Mouse (Mus musculus) thymus, postnatal 10 days (tissue): ENCODE measurements around the gene AA986860.
A peak's percentile ranks its signal among the peaks of the same experiment; 100 is the strongest.

Experiments used
- DNase-seq, 2 experiments: peaks; one replicate each; pipeline ENCODE4 v3.0.0; 2021; ENCODE audit warnings: low spot score in 2 of 2

The AA986860 gene

DNA sequence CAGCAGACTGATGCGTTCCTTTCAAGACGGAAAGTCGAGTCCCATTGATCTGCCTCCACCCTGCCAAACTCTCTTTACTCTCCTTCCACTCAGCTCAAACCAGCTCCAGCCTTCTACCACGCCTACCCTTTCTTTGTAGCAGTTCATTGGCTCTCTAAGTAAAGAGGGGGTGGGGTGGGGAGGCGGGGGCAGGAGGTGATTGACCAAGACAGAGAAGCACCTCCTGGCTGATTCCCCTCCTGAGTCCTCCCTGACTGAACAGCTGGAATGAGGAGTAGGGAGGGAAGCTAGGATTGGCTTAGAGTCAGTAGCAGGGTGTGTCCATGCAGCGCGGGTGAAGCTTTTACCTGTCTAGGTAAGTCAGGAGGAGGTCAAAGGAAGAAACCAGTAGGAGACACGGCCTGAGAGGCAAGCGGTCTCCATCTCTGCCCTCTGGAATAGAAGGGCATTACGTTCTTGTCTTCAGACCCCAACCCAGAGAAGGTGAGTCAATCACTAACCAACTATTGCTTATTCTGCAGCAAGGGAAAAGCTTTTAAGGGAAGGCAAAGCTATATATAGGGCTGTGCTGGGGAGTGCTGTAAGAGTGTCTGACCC is at the start of gene AA986860:
TSS of gene AA986860 (plus strand) at position 236 of the 597 bp plus-strand sequence.
- DNase-seq, result no peak

DNA sequence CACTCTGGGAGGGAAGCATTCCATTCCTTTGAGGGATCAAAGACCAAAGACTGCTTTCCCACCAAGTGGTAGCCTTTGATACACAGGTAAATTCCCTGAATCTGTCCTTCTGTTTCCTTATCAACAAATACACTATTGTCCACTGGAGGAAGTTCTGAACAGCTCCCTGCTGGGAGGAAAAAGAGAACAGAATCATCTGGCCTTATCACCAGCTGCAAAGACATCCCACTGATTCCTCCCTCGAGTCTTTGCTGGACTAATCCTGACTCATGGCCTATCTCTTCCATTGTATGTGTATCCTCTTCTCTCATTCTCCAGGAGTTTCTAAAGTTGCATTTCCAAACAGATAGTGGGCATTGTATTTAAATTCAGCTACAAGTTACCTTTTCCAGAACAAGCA is 47.9 kb upstream of the AA986860 start:
- no peak for DNase-seq

DNA sequence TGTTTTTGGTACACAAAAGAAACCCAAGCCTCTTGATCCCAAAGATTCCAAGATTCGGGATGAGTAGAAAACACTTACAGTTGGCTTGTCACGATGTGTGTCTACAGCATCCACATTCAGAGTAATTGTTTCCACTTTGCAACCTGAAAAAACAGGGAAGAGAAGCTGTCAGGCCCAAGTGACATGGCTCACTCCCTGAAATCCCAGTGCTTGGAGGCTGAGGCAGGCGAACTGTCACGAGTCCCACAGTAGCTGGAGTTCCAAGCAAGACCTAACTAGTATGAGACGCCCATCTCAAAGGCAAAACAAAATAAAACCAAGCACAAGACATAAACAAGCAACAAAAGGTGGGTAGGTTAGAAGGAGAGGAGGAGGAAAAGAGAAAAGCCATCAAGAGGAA is 33.2 kb upstream of the AA986860 start:
- no peak for DNase-seq

DNA sequence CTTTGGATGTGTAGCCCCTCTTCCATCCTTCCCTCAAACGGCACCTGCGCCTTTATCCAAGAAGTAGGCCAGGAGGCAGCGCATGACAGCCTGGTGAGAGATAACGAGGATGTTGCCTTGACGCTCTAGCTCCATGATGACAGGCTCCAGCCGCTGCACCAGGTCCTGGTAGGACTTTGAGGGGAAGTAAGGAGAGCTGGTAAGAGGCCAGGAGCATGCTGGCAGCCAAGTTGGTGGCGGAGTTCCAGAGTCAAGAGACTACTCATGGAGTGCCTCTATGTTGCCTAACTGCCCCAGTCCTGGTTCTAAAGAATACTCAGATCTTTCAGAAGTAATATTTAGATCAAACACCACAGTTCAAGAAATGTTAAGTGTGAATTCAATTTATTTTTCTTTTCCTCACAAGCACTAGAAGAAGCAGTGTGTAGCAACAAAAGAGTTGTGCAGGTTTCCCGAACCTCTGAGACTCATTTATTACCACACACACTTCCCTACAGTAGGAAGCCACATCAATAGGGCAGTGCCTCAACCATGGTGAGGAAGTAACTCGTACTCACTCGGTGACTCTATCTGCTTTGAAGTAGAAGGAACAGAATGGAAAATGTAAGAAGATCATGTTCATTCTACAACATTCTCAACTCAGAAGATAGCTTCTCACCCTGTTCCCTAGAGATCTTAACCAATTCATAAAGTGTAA is 31.7 kb upstream of the AA986860 start:
- DNase-seq, result peak in 1 of 2 experiments; percentile 24

DNA sequence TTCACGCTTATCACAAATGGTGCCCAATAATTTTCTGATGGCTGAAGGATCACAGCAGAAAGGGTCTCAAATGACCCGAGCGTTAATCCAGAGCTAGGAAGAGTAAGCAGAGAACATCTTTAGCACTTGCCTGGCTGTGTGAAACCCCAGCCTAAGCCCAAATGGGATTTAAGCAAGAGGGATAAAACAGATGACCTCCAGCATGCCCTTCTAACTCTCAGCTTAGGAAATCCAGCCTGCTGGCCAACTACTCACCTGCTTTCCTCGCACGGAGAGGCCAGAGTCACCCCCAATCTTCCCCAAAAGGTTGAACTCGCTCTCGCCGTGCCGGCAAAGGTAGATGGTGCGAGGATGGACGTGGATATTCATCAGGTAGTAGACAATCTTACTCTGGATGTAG is 29.8 kb upstream of the AA986860 start:
- DNase-seq, result no peak

DNA sequence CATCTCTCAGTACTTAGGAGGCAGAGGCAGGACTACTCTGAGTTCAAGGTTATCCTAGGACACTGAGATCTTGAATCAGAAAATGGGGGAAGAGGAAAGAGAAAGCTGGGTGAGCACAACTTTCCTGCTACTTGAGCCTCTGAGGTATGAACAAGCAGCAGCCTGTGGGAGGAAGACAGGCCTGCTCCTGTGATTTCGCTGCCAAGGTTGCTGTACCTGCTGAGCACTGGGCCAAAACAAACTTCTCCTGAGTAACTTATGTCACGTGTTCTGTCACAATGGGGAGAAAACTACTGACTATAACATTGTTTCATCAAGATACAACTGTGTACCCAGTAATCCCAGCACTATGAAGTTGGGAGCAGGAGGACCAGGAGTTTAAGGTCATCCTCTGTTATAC is 28.2 kb upstream of the AA986860 start:
- DNase-seq, result no peak

DNA sequence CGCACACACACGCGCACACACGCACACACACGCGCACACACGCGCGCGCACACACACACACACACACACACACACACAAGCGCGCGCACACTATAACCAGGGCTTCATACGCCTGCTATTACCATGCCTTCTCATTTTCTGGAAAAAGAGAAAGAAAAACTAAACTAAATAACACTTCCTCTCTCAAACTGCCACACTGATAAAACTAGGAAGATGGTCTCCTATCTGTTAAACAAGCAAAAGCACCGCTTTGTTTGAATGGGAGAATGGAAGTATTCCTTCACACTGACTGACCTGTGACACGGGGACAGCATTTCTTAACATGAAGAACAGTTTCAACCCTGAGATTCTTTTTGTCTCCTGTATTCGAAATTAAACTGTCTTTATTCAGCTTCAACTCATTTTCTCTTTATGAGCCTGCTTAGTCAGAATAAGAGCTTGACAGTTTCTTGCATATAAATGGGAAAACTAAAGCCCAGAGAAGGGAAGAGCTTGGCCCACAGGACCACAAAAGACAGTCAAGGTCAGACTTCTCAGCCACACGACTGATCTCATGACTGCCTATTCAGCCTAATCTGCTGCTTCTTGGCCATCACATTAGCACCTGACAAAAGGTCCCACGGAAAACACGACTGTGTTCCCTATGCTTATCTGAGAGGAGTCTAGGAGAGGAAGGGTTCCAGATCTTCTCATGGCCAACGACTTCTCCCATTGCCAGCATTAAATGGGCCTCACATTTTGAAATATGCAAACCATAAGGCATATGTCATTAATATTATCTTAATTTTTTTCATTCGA is 21.3 kb upstream of the AA986860 start:
- no peak for DNase-seq

DNA sequence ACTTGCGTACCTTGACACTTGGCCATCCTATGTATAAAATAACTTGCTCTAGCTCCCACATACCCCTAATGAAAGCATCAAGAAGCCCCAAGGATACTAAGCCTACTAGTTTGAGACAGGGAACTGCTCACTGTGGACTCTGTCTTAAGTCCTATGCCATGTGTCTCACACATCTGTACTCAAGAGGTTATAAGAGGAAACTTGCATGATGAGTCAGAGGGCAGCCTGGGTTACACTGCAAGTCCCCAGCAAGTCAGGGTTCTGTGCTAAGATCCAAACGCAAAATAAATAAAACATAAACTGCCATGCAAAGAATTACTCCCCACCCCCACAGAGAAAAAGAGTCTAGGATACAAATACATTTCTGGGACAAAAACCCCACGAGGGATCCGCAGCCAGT is 17.7 kb upstream of the AA986860 start:
- no peak for DNase-seq

DNA sequence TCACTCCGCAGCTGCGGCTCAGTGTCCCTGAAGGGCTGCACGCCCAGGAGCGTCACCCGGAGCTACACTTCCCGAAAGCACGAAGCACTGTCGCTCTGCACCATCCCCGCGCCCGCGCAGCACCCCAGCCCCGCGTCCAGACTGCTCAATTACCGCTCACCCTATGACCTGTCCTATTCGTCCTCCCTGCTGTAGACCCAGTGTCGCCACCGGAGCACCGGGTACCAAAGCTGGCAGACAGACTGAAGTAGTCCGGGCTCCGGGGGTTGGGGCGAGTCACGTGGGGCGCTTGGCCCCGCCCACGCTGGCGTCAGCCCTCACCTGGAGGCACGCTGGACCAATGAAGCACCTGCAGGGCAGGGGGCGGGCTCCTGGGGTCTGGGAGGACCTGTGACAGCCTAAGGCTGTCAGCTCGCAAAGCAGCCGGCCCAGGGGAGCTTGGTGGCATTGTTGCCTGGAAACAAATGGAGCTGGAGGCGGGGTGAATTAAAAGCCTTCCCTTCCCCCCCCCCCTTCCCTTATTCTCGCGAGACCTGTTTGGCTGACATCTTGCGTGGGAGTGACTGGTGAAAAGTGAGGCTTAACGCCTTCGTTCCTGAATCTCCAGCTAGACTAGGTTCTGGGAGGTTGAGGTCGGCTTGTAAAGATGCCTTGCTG is 16.1 kb upstream of the AA986860 start, which contains the start of gene Gm29427:
TSS of gene Gm29427 (minus strand) at position 239 of the 657 bp plus-strand sequence.
- DNase-seq, result peak; percentile 95 to 97

DNA sequence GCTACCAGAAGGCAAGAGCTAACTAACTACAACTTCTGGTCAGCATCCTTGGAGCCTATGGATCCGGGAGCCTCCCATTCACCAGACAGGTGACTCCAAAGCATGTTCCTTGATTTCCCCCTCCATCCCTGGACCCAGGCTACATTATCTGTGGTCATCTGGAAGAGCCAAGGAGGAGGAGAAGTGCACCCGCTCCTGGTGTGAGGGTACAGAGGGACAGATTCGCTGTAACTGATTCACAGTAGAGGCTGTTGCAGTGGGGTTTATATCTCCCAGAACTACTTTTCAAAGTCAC is 15.6 kb upstream of the AA986860 start:
- DNase-seq, result no peak

DNA sequence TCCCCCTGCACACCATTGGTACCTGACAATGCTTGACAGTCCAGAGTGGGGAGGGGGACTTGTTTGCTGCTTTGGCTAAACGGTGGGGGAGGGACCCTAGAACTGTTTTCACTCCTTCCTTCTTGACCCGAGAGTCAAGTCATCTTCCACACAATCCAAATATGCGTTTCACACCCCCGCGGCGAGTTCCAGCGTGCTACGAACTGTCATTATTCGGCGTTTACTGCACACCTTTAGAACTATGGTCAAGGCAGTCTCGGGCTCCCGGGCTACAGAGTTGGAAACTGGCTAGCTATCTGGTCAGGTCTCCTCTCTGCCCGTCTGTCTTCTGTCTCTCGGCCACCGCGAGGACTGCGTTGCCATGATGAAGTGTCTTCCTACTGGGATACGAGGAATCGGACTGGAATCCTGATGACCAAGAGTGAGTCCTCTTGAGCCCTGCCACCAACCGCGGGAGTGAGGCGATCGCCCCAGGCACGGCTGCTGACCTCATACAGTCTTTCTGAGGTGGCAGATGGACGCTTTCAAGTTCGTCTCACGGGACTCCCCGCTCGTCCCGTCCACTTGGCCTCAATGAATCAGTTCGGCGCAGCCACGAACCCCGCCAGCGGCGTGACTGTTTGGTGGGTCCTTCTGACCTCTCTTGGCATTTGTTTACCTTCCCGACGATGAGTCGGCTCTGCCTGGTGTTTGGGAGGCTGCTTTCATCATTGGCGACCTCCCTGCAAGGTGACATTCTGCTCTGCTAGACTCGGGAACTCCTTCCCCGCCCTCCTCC is 15.1 kb upstream of the AA986860 start:
- peak; percentile 22 to 26 for DNase-seq

DNA sequence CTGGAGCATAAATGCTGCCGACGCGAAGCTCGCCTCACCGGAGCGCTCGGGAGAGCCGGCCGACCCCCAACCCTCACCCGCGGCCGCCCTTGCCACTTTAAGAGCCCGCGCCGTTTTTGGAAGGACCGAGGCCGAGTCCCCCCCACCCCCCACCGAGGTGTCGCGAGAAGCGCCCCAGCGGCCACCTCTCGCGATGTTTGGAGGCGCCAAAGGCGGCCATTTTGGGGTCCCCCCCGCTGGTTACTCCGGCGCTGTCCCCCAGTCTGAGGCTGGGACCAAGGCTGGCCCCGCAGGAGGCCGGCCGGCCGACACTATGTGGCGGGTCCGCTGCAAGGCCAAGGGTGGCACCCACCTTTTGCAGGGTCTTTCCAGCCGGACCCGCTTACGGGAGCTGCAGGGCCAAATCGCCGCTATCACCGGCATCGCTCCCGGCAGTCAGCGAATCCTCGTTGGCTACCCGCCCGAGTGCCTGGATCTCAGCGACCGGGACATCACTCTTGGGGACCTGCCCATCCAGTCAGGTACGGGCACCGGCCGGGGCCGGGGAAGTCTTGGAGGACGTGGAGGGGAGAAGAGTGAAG is 14.4 kb upstream of the AA986860 start, which contains the start of gene Yod1:
TSS of gene Yod1 (plus strand) at position 37 of the 581 bp plus-strand sequence.
- DNase-seq, result peak; percentile 83 to 91

DNA sequence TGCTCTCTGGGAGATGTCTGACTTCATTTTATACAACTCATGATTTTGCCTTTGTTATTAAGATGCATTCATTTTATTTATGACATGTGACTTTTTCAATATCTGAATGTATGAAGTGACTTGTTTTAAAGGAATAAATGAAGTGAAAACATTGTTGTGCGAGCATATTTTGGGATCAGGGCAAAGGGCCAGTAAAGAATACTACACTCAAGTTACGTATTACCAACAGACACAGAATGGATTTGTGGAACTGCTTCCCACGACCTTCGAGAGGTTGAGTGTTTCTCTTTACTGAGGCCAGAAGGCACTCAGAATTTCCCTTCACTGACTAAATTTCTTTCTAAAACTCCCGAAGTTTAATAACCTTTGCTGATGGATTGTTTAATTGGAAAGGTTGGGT is 7.6 kb upstream of the AA986860 start:
- DNase-seq, result no peak

DNA sequence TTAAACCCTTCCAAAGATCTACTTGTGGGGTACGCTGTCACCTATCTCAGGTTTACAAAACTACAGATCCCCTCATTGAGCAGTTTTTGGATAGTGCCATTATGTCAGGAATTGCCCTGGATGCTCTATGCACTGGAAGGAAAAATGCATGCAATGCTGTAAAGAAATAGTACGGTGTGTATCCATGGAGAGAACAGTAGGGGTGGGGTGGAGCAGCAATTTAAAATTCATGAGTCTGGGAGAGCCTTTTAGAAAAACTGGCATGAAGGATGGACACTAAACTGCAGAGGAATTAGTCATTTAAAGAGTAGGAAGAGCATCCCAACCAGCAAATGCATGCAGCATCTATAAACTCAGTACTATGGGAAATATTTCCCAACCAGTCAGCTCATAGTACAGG is 5.4 kb upstream of the AA986860 start:
- no peak for DNase-seq

DNA sequence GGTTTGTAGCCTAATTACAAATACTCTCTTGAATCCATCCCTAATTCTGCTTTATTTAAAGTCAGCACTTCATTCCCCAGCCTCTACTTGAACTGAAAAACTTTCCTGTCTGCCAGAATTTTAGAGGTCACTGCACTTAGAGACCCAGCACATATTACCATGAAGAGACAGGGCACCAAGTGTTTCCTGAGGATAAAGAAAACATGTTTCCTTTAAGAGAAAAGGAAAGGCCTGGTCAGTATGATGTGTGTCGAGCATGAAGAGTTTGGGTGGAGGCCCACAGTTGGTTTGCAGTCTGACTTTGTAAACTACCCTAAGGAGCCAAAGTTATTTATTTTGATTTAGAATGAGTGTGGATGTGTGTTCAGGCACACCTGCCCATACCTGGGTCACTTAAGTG is 3.7 kb upstream of the AA986860 start:
- no peak for DNase-seq

DNA sequence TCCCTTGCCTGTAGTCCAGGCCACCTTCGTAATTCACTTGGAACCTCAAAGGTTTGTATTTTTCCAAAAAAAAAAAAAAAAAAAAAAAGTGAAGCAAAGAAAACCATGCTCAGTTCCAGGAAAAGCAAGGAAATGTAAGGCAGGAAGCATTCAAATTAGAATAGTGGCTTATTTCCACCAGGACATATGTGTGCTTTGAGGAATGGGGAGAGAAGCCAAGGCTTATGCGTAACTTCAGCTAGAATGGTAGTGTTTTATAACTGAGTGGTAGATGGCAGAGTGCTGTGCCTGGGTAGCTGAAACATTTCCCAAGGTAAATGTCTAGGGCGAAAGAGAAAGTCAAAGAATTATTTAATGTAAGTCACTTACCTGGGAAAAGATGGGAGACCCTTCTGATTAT is 3.1 kb upstream of the AA986860 start:
- DNase-seq, result no peak

DNA sequence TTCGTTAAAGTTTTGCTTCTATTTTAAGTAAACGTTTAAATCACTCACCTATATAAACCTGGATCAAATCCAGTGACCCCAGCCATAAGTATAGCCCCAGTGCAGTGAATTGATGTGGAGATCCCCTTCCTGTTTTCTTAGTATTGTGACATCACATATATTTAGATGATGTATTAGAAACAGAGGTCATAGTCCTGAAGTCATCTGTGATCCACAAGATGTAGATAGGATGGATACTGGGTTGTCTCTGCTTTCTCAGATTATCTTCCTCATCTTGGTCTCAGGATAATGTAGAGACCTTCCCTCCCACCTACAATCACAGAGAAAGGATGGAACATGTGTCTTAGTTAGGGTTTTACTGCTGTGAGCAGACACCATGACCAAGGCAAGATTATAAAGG is 2.6 kb upstream of the AA986860 start, which contains the start of gene Pfkfb2:
TSS of gene Pfkfb2 (minus strand) at position 101 of the 400 bp plus-strand sequence.
- no peak for DNase-seq

DNA sequence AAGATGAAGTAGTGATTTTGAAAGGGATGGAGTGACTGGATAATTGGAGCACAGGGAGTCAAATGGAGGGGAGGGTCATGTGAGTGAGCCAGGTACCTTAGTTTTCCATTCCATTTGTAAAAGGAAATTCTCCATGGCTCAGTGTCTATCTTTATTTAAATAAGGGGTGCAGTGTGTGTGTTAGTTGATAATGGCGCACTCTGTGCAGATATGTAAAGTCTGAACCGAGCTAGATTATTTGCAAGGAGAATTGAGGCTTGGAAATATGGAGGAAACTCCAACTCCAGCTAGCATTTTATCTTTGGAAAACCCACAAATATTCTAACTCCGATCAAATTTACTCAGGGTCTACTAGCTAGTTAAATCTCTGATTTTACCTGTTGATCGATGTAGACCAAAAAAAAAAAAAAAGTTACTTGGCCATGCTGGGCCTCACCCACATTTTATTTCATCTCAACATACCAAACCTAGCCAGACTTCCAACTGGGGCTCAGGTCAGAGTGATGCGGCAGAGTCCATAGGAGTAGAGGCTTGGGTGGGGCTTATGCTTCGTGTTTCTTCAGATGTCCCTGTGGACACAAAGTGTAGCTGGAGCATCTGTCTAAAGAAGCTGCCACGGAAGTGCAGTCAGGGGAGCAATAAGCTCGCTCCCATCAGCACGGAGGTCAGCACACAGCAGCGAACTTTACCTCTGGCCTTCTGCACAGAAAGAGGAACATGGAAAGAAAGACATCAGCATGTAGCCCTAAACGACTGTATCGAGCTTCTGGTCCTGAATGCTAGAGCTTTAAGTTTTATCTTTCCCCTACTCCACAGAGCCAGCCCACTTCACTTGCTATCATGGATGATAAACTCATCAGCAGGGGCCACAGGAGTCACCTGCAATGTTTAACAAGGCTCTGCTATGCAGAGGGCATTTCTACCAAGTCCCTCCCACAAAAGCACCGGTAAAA is 1.2 kb downstream of the AA986860 start:
- DNase-seq, result no peak

DNA sequence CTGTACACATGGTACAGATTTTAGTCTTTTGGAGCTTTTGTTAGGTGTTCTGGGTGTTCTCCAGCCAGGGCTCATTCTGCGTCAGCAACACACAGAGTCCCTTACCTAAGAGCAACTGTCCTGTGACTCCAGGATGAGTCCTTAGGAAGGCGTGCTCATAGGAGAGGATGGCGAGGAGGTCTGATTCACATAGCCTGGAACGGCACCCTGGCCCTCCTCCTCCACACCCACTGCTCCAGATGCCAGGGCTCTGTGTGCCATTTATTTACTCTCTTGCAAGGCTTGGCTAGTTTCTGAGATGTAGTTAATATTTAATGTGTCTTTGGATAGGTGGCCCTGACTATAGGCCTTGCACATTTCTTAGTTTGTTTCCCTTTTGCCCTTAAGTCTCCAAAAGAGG is 1.9 kb downstream of the AA986860 start:
- DNase-seq, result no peak

DNA sequence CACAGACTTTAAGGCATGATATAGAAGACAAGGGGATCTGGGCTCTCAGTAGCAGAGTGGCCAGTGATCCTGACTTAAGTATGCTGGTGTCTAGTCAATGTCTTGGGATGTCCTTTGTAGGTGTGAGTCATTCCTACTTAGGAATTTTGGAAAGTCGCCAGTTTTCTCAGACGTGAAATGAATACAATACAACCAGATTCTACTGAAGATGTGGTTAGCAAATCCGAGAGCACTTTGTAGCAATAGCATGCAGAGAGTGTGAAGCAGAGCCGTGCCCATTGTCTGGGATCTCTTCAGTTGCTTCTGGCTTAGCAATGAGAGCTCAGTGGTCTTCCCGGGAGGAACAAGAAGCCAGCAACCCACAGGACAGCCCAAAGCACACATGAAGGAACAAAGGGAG is 2.7 kb downstream of the AA986860 start:
- no peak for DNase-seq
